Mouse (Mus musculus): Measurements from ENCODE around the gene Myoz1. TPM values are rescaled to one million over a fixed set of nuclear protein-coding genes. Genes with fewer than 3 reads are reported as not detected.

The Myoz1 gene
- total and polyA plus RNA-seq, 3 experiments: 1.7 to 2.6 (median 2.4) TPM

- TF ChIP-seq ZKSCAN1 (IDR thresholded peaks at IDR 0.05; ENCODE audit: borderline replicate concordance, low read depth, low read length) (no peak), CHD2 (IDR thresholded peaks at IDR 0.05; ENCODE audit: low read length) (peak; percentile 50), MAFK (IDR thresholded peaks at IDR 0.05; ENCODE audit: insufficient replicate concordance, low read length) (no peak), MAX (IDR thresholded peaks at IDR 0.05; ENCODE audit: low read length) (peak; percentile 77), POLR2A (IDR thresholded peaks at IDR 0.05; ENCODE audit: low read depth, low read length) (peak; percentile 94), TCF12 (IDR thresholded peaks at IDR 0.05; ENCODE audit: low read depth, low read length) (peak; percentile 98), SIN3A (IDR thresholded peaks at IDR 0.05; ENCODE audit: low read length) (peak; percentile 91), MYC (IDR thresholded peaks at IDR 0.05; ENCODE audit: low read depth, low read length) (peak; percentile 75), KAT2A (IDR thresholded peaks at IDR 0.05; ENCODE audit: insufficient replicate concordance, low read length) (peak; percentile 89; the same call in 1 of the 2 replicates), E2F4 (IDR thresholded peaks at IDR 0.05; ENCODE audit: insufficient replicate concordance, low read depth, low read length) (0 out of 2 replicates have a peak, but pooled peaks have one; percentile 36), MAZ (IDR thresholded peaks at IDR 0.05; ENCODE audit: low read depth, low read length) (0 out of 2 replicates have a peak, but pooled peaks have one; percentile 61)
Measured at GRCm38 (mm10) chr14:20702741-20703381, 46.5 kb upstream of the Myoz1 start, which contains the start of gene Chchd1 (continued).

GRCm38 (mm10) chr14:20702096-20702740, 45.9 kb upstream of the Myoz1 start:
- in situ Hi-C loops (cut with MboI; ENCODE audit: low pct_ligation_motif_present, low pct_unique_long_range_greater_than_20kb, low sequenced_read_pairs): no loop called here
- Histone ChIP-seq H3K27ac (ENCODE audit: insufficient read depth, low read depth) (peak overlapping the region; percentile 70), H3K9me3 (replicated peaks; ENCODE audit: low read length) (no peaks in the 10 kb centered on the region), H3K27me3 (replicated peaks) (no peaks in the 10 kb centered on the region), H3K79me2 (replicated peaks; ENCODE audit: control insufficient read depth, extremely low read depth, insufficient read depth, poor library complexity, severe bottlenecking) (peaks cover 67% of the 10 kb centered on the region), H3K4me3 (replicated peaks in 1 of 3; ENCODE audit: low read depth in 2 of 3, low read length in 2 of 3, poor library complexity in 1 of 3) (peak overlapping the region; percentile 79 to 96 (median 94)), H3K9ac (ENCODE audit: insufficient read depth, low read depth) (peak overlapping the region; percentile 90), H3K4me1 (ENCODE audit: control insufficient read depth in 1 of 2, insufficient read depth in 2 of 2) (peaks cover 3 to 51% of the 10 kb centered on the region in 2 experiments; a peak in 3 of 4 replicates), H3K4me2 (ENCODE audit: insufficient read depth, low read depth, poor library complexity, severe bottlenecking) (peak overlapping the region; percentile 96), H3K36me3 (replicated peaks in 1 of 2; ENCODE audit: control insufficient read depth in 1 of 2, insufficient read depth in 1 of 2, low read length in 1 of 2) (peaks cover 9 to 44% of the 10 kb centered on the region in 2 experiments)
- TF ChIP-seq HCFC1 (IDR thresholded peaks at IDR 0.05; ENCODE audit: low read depth, low read length) (no peak), POLR2AphosphoS2 (IDR thresholded peaks at IDR 0.05; ENCODE audit: low read depth, low read length) (no peak), E2F4 (IDR thresholded peaks at IDR 0.05; ENCODE audit: insufficient replicate concordance, low read depth, low read length) (no peak), EP300 (IDR thresholded peaks at IDR 0.05; ENCODE audit: low read length) (no peak), CHD1 (IDR thresholded peaks at IDR 0.05; ENCODE audit: low read depth, low read length) (no peak), TCF12 (IDR thresholded peaks at IDR 0.05; ENCODE audit: low read depth, low read length) (no peak), MAFK (IDR thresholded peaks at IDR 0.05; ENCODE audit: insufficient replicate concordance, low read length) (no peak), USF1 (IDR thresholded peaks at IDR 0.05; ENCODE audit: low read depth, low read length) (no peak), ELF1 (IDR thresholded peaks at IDR 0.05; ENCODE audit: low read depth, low read length) (no peak), MAZ (IDR thresholded peaks at IDR 0.05; ENCODE audit: low read depth, low read length) (no peak), MYC (IDR thresholded peaks at IDR 0.05; ENCODE audit: low read depth, low read length) (no peak), ZKSCAN1 (IDR thresholded peaks at IDR 0.05; ENCODE audit: borderline replicate concordance, low read depth, low read length) (no peak), TBP (conservative IDR thresholded peaks at IDR 0.05; ENCODE audit: low read depth, low read length) (no peak), PAX5 (IDR thresholded peaks at IDR 0.05; ENCODE audit: low read length) (no peak), CHD2 (IDR thresholded peaks at IDR 0.05; ENCODE audit: low read length) (no peak), BHLHE40 (IDR thresholded peaks at IDR 0.05; ENCODE audit: low read depth, low read length) (no peak), ZNF384 (IDR thresholded peaks at IDR 0.05; ENCODE audit: low read depth, low read length) (no peak), MEF2A (IDR thresholded peaks at IDR 0.05; ENCODE audit: borderline replicate concordance, low read depth, low read length) (no peak)
- dilution Hi-C loops (cut with MboI; ENCODE audit: extremely low pct_ligation_motif_present, extremely low pct_unique_long_range_greater_than_20kb, low sequenced_read_pairs): no loop called here
- DNase-seq (ENCODE audit: extremely low read depth): peak; percentile 20
